Mouse (Mus musculus) T-helper 17 cell (primary cell): ENCODE data around the gene Olfr541.
"Not testable (repeated sequence)": the region's sequence is repeated elsewhere in the genome, so short reads cannot be mapped to it uniquely, and the experiment has no call there.

Experiments
- in situ Hi-C, 2 experiments: fragments of 300-600 bp; cut with MboI, MseI; formaldehyde crosslinking; loops; 1 replicate in 1 of 2; 2 replicates in 1 of 2; pipeline ENCODE4 v1.15.1; 2025; ENCODE audit warnings: high pct_unique_total_duplicates in 2 of 2

Olfr541 gene

GRCm38 (mm10) chr7:140696967-140697366 is at the start of gene Olfr541:
TSS of gene Olfr541 (plus strand) at chr7:140697267.
- in situ Hi-C loops = loop anchor here in 1 of 2 experiments (25.0 kb wide), 1 partner anchor 1765 kb away; the partner anchor contains the start of gene Lsp1

DNA sequence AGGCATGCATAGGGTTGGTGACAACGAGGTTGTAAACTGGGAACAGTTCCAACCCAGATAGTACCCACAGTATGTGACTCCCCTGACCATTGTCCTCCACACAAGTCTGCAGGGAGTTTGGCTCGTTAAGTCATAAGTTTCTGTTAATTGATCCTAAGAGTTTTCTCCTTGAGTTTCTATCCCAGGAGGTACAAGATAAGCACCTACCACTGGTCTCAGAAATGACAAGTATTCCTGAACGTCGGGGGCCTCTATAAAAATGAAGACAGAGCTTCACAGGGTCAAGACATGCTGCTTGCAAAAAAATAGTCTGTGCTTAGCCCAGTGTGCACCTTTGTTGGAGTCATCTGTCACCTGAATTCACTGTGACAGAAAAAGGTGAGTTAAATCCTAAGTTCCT is 37.4 kb upstream of the Olfr541 start, which contains the start of gene Olfr539:
Olfr539 (plus strand) TSS at position 301 of the 400 bp plus-strand sequence.
- in situ Hi-C loops = no loop called here

DNA sequence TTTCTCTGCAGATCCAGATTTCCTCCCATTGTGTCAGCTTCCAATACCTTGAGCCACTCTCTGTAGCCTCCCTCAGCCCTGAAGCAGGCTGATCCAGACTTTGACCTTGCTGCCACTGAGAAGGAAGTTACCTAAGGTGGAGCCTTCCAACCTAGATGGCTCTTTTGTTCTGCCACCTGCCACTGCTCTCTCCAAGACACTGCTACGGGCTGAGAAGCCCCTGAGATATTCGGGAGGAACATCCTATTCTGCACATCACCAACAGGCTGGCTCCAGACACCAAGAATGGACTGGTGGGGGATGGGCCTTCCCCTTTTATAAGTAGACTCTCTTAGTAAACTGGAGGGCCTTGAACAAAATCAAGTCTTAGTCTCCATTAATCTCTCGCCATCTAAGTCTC is 26.4 kb upstream of the Olfr541 start:
- in situ Hi-C loops = not testable (repeated sequence)

DNA sequence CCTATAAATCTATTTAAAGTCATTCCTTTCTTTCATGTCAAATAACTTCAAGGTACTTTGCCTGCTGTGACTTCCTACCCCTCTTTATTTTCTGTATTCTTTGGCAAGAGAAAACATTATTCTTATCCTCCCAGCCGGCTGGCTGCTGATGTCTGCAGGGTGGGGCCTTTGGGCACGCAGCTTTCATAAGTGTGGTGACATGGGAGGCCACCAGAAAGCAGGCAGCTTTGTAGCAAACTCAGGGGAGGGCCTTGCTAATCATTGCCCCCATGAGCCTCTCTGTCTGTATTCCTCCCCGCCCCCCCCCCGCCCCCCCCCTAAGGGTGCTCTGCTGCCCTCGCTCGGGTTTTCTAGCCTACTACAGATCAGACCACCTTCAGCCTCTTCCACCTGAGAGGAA is 21.2 kb upstream of the Olfr541 start:
- in situ Hi-C loops = loop anchor here in 1 of 2 experiments (25.0 kb wide), 1 partner anchor 1786 kb away; the partner anchor contains the start of gene Lsp1

- in situ Hi-C loops = loop anchor here in 1 of 2 experiments (25.0 kb wide), 1 partner anchor 1783 kb away; the partner anchor contains the start of gene Lsp1
Observed at GRCm38 (mm10) chr7:140679591-140679990, 17.5 kb upstream of the Olfr541 start.

DNA sequence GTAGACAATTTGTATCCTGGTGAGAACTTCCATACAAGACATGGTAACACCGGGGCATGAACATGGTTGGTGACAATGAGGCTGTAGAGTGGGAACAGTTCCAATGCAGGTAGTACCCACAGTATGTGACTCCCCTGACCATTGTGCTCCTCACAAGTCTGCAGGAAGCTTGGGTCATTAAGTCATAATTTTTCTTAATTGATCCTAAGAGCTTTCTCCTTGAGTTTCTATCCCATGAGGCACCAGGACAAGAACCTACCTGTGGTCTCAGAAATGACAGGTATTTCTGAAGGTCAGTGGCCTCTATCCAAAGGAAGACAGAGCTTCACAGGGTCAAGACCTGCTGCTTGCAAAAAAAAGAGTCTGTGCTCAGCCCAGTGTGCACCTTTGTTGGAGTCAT is 15.4 kb upstream of the Olfr541 start, which contains the start of gene Olfr45:
Olfr45 (plus strand) TSS at position 301 of the 400 bp plus-strand sequence.
- in situ Hi-C loops = loop anchor here in 1 of 2 experiments (25.0 kb wide), 1 partner anchor 1781 kb away; the partner anchor contains the start of gene Lsp1

- in situ Hi-C loops = no loop called here
Observed at GRCm38 (mm10) chr7:140706348-140706747, 9.3 kb downstream of the Olfr541 start.

DNA sequence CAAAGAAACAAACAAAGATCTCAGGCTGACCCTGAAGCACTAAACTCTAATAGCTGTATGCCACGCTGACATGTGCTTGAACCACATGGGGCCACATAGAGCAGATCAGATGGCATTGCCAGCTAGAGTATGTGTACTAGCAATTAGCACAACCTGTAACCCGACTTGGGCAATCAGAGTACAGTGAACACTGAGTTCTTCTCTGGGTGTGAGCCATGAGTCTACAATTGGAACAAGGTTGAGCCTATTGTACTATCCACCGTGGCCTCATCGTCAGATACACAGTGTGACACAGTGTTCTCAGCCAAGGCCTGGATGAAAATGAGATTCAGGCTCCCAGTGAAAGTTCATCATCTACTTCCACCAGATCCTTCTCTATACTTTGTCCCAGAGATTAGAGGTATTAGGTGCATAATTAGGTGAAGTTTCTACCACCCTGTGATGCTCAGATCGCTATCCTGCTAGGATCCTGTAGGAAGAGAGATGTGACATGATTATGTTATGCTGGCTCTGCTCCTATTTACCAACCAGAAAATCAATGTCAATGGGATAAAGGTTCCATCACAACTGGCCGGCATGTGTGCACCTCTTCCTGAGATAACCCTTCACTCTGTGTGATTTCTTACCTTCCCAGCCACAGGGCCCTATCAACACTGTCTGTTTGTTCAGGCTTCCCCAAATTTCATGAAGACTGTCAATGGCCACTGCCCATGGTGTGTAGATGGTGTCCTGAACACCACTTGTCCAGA is 10.6 kb downstream of the Olfr541 start:
- in situ Hi-C loops = no loop called here

DNA sequence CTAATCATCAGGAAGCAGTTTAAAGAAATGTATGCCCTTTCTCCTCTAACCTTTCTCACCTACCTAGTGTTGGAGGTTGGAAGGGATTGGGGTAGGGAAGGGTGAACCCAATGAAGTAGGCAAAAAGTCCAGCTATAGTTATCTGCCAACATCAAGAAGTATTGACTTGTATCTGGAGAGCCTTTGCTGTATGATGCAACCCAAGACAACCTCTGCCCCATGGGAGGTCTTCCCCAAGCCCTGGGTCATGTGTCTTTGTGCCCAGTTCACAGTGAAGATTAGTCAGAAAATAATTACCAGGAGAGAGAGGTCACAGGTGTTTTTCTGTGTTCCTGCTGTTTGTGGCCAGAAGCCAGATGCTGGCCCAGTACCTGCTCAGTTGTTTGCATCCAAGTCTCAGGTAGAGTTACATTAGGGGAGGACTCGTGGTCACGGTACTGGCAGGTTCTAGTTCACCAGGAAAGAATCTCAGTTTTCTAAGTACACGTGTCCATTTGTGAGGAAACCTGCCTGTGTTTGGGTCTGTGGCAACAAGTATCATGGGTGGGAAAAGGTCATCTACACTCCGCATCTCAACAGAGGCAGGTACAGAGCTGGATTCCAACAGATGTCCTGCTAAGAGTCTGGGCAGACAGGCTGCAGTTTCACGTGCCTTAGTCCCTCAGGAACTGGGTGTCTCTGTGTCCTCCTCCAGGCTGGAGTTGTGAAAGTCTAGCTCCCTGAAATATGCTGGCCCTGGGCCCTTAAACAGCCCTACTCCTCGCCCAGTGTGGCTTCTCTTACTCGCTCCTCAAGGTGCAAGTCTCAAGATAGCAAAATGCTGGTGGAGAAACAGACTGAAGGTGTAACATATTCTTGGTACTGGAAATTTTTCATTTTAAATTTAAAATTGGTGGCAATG is 20.3 kb downstream of the Olfr541 start:
- in situ Hi-C loops = no loop called here

DNA sequence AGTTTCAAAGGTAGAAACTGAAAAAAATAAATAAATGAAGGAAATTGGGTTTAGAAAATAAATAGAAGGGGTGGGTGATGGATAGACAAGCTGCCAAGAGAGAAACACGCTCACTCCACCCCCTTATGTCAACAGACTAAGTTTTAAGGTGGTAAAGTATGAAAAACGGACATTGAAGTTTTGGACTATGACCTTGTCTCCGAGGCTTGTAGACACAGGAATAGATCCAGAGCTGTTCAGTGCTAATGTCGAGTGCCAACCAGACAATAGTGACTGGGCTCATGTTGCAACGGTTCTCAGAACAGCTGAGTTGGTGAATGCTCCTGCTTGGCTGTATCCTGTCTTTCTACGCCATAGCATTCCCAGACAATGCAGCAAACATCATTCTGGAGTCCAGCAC is 24.0 kb downstream of the Olfr541 start:
- in situ Hi-C loops = no loop called here

GRCm38 (mm10) chr7:140725558-140725957 is 28.5 kb downstream of the Olfr541 start:
- in situ Hi-C loops = no loop called here

GRCm38 (mm10) chr7:140733162-140733561 is 36.1 kb downstream of the Olfr541 start:
- in situ Hi-C loops = no loop called here

DNA sequence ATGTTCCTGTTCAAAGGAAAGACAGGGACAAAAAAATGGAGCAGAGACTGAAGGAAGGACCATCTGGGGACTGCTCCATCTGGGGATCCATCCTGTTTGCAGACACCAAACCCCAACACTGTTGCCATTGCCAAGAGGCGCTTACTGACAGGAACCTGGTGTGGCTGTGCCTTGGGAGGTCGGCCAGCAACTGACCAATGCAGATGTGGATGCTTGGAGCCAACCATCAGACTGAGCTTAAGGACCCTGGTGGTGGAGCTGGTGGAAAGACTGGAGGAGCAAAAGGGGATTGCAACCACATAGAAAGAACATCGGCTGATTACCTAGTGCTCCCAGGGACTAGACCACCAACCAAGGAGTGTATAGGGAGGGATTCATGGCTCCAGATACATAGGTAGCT is 50.3 kb downstream of the Olfr541 start:
- in situ Hi-C loops = loop anchor here in 1 of 2 experiments (10.0 kb wide), 1 partner anchor 363 kb away; no protein-coding TSS in a partner anchor

DNA sequence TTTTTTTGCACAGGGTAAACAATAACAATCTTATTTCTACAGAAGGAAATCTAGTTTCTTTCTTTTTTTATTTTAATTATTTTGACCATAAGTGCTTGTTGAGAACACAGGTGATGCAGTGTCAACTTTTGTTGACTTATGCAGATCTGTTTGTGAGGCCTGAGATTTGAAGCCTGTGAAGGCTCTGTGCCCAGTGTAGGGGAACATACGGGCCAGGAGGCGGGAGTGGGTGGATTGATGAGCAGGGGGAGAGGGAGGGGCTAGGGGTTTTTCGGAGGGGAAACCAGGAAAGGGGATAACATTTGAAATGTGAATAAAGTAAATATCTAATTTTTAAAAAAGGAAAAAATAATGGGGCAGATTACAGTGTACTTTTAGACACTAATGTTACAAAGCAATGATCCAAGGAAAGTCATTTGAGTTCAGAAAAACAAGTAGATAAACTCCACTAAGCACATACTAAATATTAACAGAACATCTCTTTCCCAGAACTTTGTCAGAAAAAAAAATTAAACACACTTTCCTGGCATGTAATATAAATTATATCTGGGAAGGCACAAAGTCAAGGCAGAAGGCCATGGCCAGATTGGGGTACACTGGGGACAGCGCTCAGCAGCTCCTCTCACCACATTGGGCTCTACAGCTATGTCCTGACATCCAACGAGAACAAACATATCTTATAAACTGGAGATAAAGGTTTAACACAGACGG is 51.2 kb downstream of the Olfr541 start:
- in situ Hi-C loops = loop anchor here in 1 of 2 experiments (10.0 kb wide), 1 partner anchor 363 kb away; no protein-coding TSS in a partner anchor

DNA sequence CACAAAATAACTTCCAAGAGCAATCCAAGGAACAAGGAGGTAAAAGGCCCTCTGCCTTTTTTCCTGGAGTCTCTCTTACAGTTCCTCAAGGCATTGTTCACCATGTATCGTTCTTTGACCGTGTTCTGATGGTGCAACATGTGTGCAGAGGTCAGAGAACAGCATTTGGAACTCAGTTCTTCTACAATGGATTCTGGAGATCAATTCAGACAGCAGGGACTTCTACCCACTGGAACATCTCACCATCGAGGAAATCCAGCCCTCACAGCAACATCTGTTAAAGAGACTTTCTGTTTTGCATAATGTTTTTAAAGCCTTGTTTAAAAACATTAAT is 51.7 kb downstream of the Olfr541 start:
- in situ Hi-C loops = loop anchor here in 1 of 2 experiments (10.0 kb wide), 1 partner anchor 364 kb away; no protein-coding TSS in a partner anchor

DNA sequence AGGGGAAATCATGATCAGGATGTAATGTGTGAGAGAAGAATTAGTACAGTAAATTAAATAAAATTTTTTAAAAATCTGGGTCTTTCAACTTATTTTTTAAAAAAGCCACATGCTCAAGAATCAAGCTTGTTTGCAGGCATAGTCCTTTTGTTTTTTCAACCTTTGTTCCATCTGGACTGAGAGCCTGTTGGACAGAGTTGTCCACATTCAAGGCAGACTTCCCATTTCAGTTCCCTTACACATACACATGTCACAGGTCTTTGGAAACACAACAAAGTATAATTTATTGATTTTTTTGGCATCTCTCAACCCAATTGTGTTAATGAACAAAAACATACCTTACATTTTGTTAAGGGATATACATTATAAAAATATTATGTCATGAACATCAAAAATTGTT is 57.5 kb downstream of the Olfr541 start:
- in situ Hi-C loops = no loop called here
